Mouse (Mus musculus) ZHBTc4 (cell line): Measurements from ENCODE around the gene Osm.

ENCODE experiments used
- DNase-seq: peaks from one replicate; pipeline ENCODE4 v3.0.0-alpha.2; 2011; ENCODE audit warnings: low read depth, low spot score

Gene Osm

GRCm38 (mm10) chr11:4239691-4240090 is 3.5 kb downstream of the Osm start:
- no peak for DNase-seq

GRCm38 (mm10) chr11:4240151-4240550 is 3.9 kb downstream of the Osm start:
- DNase-seq, result no peak

- DNase-seq, result no peak
Measured at GRCm38 (mm10) chr11:4241180-4241579, 5.0 kb downstream of the Osm start.

- peak; percentile 88 for DNase-seq
Measured at GRCm38 (mm10) chr11:4246126-4246525, 9.9 kb downstream of the Osm start.

DNA sequence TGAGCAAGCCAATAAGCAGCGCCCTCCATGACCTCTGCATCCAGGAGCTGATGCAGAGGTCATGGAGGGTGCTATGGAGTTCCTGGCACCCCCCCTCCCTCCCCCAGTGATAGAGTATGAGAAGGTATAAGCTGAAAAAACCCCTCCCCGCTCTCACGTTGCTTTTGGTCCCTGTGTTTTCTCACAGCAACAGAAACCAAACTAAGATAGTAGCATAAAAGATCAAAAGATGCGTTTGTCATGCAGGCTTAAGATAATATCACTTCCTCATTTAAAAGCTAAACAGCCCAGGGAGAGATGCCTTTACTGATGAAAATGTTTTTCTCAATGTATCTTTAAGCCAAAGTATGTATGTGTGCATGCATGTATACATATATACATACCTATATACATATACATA is 10.4 kb downstream of the Osm start:
- DNase-seq, result no peak

GRCm38 (mm10) chr11:4247201-4247959 is 11.2 kb downstream of the Osm start:
- peak; percentile 68 for DNase-seq

DNA sequence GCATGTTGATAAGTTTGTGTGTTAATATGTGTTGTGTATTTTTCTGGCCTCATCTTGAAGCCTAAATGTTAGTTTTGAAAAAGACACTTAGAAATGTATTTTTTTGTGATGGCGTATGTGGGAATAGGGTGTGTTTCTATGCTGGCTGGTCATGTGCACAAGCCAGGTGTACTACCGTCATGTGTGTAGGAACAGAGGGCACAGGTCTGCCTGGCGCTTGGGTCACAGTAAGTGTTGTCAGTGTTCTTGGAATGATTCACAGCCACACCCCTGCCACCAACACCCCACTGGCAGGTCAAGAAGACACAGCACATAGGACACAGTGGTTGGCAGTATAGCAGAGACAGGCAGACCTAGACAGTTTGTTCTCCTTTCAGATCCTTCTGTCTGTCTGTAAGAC is 12.9 kb downstream of the Osm start:
- DNase-seq, result no peak

DNA sequence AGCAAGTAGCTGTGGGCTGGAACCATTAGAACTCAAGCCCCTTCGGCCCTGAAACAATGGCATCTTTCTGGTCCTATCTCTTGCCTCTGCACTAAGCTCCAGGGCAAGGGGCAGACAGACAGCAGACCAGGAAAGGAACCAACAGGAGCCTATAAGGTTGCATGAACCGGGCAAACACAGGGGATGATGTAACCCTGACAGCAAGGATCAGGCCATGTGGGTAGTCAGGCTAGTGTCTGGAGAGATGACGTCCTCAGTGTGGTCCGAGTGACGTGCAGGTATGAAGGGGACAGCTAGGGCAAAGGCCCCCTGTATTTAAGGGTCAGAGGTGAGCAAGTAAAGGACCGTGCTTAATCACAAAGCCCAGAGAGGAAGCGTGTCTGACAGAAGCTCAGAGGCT is 14.1 kb downstream of the Osm start:
- DNase-seq, result no peak

GRCm38 (mm10) chr11:4251376-4251775 is 15.2 kb downstream of the Osm start:
- DNase-seq, result no peak

GRCm38 (mm10) chr11:4252886-4253285 is 16.7 kb downstream of the Osm start:
- peak; percentile 74 for DNase-seq

DNA sequence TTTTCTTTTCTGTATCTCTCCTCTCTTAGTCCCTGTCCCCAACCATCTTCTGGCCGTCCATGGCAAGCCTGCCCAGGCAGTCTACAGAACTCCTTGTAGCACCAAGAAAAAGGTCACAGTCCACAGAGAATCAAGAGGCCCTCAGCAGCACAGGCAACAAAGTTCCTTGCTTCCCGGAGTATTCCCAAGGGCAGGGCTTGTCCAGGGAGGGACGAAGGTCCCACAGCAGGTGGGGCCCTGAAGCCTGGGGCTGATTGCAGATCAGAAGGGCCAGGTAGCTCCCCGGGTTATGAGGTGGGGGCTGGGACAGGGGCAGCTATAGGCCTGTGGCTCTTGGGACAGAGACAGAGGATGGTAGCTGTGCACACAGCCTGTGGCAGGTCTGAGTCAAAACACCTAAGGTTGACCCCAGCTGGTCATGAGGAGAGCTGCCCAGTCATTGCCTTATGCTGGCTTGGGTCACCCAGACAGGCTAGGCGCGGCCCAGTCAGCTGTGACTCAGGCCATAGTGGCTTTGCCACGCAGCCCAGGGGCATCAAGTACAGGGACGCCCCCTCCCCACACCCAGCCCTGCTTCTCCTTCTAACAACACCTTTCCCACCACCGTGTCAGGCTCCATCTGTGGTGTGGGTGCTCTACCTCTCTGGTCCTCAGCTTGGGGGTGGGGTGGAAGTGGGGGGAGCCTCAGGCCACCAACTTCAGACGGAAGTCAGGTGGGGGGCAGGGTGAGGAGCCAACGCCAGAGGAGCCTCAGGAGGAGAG is 20.8 kb downstream of the Osm start, which contains the start of gene Lif:
Gene Lif (plus strand): TSS at position 712 of the 762 bp plus-strand sequence.
- DNase-seq, result no peak

DNA sequence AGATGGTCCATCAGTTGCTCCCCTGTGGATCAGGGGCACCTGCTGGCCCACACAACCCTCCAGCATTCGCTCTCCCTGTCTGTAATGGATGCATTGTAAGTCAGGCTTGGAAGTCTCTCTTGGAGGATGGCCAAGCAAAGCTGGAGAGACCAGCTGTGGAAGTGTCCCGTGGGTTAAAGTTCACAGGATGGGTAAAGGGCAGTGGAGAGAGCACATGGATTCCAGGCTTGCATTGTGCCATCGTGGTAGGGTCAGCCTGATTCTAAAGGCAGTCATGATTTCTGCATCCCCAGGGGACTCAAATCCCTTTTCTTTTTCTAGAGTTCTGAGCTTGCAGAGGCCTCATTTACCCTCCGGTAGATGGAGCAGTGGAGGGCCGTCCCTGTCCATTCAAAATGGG is 21.5 kb downstream of the Osm start:
- DNase-seq, result no peak

DNA sequence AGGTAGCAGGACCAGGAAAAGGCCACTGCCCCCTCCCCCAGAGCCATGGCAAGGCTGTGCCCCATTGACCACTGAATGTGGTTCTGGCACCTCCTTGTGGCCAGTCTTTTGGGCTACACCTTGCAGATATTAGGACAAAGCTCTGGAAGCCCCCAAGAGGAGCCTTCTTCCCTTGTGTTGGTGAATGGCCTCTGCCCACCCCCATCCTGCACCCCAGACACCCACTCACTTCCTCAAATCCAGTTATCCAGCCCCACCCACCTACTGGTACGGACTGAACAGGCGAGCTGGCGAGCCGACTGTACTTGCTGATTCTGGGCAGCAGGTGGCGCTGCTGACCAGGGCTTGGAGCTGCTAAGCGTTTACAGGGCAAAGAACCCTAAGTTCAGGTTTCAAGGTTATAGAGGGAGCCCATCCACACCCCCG is 22.4 kb downstream of the Osm start:
- DNase-seq, result peak; percentile 87

DNA sequence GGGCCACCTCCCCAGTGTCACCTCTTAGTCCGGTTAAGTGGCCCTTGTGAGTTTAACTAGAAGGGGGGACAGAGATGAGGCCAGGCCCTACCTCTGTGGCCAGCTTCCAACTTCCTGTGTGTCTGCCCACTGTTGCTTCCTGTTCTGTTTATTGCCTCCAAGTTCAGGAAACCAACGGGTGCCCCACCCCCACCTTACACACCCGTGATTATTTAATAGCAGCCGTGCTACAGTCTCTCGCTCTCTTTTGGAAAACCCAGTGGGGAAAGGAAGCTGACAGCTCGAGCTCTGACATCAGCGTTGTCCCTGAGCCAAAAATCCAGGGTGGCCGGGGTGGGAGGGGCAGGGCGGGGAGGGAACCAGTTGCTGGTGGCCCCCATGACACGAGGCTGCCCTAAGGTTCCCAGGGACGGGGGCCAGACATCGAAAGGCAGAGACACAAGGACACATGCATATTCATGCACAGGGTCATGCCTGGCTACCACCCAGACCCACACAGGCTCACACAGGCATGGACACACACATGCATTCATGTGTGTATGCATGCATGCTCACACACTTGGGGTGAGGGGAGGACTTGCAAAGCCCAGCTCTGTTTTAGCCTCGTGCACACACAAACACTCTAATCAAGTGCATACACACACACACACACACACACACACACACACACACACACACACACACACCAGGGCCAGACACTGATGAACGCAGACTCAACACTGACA is 24.4 kb downstream of the Osm start:
- no peak for DNase-seq

DNA sequence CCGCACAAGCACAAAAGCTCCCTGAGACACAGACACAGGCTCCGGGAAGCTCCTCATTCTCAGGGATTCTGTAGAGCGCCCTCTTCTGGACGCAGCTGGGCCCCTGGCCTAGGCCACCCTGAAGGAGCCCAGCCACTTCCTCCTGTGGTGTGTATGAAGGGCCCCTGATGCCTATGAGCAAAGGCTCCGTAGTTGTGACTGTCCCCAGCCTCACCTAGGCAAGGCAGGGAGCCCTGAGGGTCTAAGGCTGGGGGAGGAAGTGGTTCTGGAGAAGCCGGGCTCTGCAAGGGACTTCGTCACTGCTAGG is 24.9 kb downstream of the Osm start:
- peak; percentile 76 for DNase-seq

DNA sequence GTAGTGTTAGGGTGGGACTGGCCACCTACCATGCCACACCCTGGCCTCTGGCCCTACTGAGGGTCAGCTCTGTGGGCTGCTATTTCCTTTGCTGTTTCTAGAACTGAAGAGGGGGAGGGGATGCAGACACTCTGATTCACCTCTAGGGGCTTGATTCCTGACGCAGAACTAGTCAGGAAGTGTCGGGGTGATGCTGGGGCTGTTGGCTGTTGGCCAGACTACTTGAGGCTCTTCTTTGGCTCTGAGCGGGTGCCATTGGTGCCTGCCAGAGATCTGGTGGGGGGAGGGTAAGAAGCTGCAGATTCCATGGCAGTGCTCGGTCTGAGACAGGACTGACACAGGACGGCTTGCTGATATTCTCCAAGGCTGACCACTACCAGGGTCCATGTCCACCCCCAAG is 25.7 kb downstream of the Osm start:
- DNase-seq, result peak; percentile 71

- no peak for DNase-seq
Measured at GRCm38 (mm10) chr11:4262847-4263246, 26.6 kb downstream of the Osm start.

GRCm38 (mm10) chr11:4263296-4263695 is 27.1 kb downstream of the Osm start:
- DNase-seq, result no peak

DNA sequence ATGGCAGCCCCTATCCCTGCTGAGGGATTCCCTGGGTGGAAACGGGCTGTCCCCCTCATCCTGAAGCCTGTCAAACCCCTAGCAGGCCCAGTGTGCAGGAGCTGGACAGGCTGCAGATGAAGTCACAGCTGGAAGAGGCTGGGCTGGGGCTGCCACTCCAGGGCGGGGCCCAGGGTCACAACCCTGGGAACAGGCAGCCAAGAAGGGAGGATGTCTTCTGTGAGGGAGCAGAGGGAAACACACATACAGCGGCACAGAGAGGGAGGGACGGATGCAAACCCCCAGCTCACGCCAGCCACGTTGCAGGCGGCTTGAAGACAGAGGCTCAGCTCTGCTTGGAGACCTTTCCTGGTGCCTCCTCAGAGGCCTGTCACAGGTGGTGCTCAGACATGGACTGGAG is 27.8 kb downstream of the Osm start:
- peak; percentile 50 for DNase-seq

DNA sequence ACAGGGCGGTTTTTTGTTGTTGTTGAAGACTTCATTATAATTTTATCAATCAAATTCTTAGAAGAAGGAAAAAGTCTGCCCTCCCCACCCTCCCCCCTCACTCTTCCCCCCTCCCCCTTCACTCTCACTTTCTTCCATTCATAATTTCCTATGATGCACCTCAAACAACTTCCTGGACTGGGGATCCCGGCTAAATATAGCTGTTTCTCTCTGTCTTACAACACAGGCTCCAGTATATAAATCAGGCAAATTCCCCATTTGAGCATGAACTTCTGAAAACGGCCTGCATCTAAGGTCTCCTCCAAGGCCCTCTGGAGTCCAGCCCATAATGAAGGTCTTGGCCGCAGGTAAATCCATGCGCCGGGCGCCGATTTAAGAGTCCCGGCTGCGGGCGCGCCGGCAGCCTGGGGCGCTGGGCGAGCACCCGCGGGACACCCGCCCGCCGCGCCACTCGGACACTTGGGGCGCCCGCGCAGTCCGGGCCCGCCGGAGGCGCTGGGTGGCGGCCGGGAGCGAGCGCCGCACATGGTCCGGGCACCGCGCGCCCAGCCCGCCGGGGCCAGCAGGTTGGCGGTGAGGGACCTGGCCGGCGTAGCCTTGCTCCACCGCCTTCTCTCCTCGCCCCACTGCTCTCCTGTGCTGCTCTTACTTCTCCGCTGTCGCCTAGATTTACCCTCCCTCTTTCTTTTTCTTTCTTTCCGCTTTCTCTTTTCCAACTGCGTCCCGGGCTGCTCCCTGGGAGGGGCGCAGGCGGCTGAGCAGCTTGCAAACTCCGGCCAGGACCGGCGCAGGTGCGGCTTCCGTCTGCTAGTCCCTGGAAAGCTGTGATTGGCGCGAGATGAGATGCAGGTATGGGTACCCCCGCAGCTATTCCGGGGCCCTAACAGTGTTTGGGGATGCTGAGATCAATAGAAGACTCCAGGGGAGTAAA is 30.3 kb downstream of the Osm start:
- peak; percentile 81 for DNase-seq

DNA sequence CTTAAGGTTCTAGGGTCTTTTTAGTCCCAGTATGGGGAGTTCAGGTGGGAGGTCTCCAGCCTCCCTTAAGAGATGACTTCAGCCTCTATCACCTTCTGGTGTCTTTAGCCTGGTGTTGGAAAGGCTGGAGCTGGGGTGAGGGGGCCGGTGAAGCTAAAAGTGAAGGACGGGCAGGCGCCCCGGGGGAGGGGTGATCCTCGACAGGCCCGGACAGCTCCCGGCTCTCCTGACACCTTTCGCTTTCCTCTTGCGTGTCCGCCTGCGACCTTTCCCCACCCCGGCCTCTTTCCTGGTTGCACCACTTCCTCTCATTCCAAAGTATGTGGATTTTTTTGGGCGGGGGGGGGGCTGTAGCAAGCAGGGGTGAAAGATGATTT is 31.0 kb downstream of the Osm start:
- peak; percentile 80 for DNase-seq
